Mouse (Mus musculus) cortical plate, adult 2 months (tissue): Measurements from ENCODE around the gene Arfrp1.

Experiments used
- CTCF ChIP-seq: fragments of 200-500 bp; IDR thresholded peaks from 2 replicates; pipeline ENCODE4 v1.5.1; 2011; ENCODE audit warnings: mild to moderate bottlenecking, control low read depth, low read length; ENCODE audit not compliant: insufficient read depth; ENCODE audit errors: extremely low read depth
- POLR2A ChIP-seq: fragments of 200-500 bp; IDR thresholded peaks from 2 replicates; pipeline ENCODE4 v1.6.1; 2011; ENCODE audit warnings: mild to moderate bottlenecking, low read length, control low read depth; ENCODE audit not compliant: insufficient read depth; ENCODE audit errors: extremely low read depth

DNA sequence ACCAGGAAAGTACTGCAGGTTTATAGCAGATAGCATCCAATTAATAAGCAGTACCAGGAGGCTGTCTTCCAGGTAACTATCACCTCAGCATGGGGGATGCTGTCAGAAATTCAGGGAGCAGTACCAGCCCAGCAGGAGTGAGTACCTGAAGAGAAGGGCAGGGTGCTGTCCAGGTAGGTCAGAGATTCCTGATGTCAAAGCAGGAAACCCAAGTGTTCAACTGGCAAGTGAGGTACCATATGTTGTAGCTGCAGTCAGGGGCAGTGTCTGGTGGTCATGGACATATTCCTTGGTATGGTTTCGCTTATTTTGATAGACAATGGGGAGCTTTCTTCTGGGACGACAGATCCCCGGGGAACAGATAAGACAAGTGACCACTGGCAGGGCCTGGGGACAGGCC lies 52.8 kb downstream of the Arfrp1 start:
- TF ChIP-seq CTCF (no peak), POLR2A (no peak)
